Mouse (Mus musculus): ENCODE measurements around the gene Itpr2.

Gene Itpr2

GRCm38 (mm10) chr6:146302574-146303130 lies 199.4 kb downstream of the Itpr2 start:
- in situ Hi-C loops (cut with MboI; ENCODE audit: low pct_unique_long_range_greater_than_20kb in 1 of 2, low sequenced_read_pairs in 2 of 2, unreplicated experiment in 1 of 2): no loop called here

DNA sequence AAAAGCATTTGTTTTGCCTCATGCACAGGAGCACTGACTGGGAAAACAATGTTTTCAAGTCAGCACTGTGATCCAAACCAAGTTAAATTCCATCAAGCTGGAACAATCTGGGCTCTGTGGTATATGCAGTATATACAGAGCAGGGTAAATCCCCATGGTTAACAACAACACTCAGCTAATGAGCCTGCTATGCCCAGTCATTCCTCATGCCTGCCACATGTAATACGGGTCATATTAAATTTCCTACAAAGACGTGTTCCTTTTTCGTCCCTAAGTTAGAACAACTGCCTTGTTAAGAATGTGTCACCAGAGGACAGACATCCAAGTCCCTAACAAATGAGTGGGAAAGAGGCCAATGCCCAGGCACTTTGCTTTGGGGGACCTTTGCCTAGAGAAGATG lies 199.9 kb downstream of the Itpr2 start:
- in situ Hi-C loops (cut with MboI; ENCODE audit: low pct_unique_long_range_greater_than_20kb in 1 of 2, low sequenced_read_pairs in 2 of 2, unreplicated experiment in 1 of 2): no loop called here

DNA sequence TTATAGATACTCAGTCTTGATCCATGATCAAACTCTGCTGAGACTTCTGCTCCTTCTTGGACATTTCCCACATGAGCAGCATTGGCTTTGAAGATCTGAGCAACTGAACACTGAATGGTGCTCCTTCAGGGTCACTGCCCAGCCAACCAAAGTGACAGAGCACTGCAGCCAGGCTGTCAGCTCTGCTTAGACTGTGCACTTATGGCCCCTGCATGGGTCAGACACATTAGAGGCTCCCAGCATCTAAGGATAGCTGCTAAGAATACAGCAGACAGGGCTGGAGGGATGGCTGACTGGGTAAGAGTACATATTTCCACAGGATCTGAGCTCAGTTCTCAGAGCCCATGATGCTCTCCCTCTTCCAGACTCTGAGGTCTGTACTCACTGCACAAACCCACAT lies 201.1 kb downstream of the Itpr2 start:
- in situ Hi-C loops (cut with MboI; ENCODE audit: low pct_unique_long_range_greater_than_20kb in 1 of 2, low sequenced_read_pairs in 2 of 2, unreplicated experiment in 1 of 2): no loop called here

GRCm38 (mm10) chr6:146298712-146299111 lies 203.3 kb downstream of the Itpr2 start:
- in situ Hi-C loops (cut with MboI; ENCODE audit: low pct_unique_long_range_greater_than_20kb in 1 of 2, low sequenced_read_pairs in 2 of 2, unreplicated experiment in 1 of 2): loop anchor here (25.0 kb wide), 2 partner anchors 461 to 636 kb away; no protein-coding TSS in a partner anchor

DNA sequence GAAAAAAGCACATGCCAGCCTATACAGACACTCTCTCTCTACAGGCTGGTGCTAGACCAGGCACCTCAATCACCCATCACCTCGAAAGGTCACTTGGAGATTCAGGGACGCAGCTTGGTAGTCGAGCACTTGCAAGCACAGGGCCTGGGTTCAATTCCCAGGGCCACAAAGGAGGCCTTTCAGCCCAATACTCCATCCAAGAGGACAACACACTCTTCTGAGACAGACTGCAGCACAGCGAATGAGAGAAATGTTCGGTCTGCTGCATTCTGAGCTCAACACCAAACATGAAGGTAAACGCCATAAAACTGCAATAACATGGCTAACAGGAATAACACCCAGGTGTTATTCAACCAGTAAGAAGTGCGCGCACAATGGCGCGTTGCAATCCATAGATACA lies 211.0 kb downstream of the Itpr2 start:
- in situ Hi-C loops (cut with MboI; ENCODE audit: low pct_unique_long_range_greater_than_20kb in 1 of 2, low sequenced_read_pairs in 2 of 2, unreplicated experiment in 1 of 2): loop anchor here (25.0 kb wide), 2 partner anchors 454 to 629 kb away; no protein-coding TSS in a partner anchor

DNA sequence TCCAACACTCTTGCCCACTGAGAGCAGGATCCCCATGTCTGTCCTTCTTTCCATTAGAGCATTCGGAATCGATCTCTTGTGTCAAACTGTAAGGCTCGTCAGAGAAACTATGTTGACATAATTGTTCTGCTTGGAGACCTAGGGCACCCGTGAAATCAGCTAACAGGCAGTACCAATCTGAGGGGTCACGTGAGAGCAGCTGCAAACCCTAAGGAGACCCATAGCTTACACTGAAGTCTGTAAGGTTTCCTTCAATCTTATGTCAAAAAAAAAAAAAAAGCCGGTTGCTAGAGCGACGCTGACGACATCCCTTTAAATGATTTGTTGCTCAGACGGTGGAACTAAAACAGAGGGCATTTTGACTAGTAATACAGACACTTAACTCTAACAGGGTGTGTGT lies 212.2 kb downstream of the Itpr2 start:
- in situ Hi-C loops (cut with MboI; ENCODE audit: low pct_unique_long_range_greater_than_20kb in 1 of 2, low sequenced_read_pairs in 2 of 2, unreplicated experiment in 1 of 2): loop anchor here (10.0 to 25.0 kb wide), 3 partner anchors 452 to 628 kb away; no protein-coding TSS in a partner anchor

DNA sequence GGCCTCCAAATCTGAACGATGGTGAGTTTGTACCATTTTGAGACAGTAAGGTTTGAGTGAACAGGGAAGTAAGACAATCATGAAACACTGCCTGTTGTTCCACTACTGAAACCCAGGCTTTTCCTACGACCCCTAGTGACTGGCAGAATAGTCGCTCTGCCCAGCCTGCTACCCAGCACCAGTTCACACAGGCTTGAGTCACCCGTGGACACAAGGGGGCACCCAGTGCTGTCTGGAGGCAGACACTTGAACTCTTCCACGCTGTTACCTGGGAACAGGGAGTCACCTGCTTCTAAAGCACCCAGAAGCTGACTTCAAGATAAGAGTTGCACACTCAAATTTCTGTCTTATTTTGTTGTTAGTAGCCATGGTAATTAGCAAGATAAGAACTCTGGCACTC lies 213.8 kb downstream of the Itpr2 start:
- in situ Hi-C loops (cut with MboI; ENCODE audit: low pct_unique_long_range_greater_than_20kb in 1 of 2, low sequenced_read_pairs in 2 of 2, unreplicated experiment in 1 of 2): loop anchor here (10.0 to 25.0 kb wide), 3 partner anchors 451 to 626 kb away; no protein-coding TSS in a partner anchor

GRCm38 (mm10) chr6:146284921-146285565 lies 217.0 kb downstream of the Itpr2 start:
- in situ Hi-C loops (cut with MboI; ENCODE audit: low pct_unique_long_range_greater_than_20kb in 1 of 2, low sequenced_read_pairs in 2 of 2, unreplicated experiment in 1 of 2): loop anchor here (10.0 to 25.0 kb wide), 3 partner anchors 448 to 623 kb away; no protein-coding TSS in a partner anchor

- in situ Hi-C loops (cut with MboI; ENCODE audit: low pct_unique_long_range_greater_than_20kb in 1 of 2, low sequenced_read_pairs in 2 of 2, unreplicated experiment in 1 of 2): loop anchor here (10.0 to 25.0 kb wide), 3 partner anchors 447 to 622 kb away; no protein-coding TSS in a partner anchor
These were observed 218.0 kb downstream of the Itpr2 start for GRCm38 (mm10) chr6:146283981-146284380.

GRCm38 (mm10) chr6:146282061-146282659 lies 219.9 kb downstream of the Itpr2 start:
- in situ Hi-C loops (cut with MboI; ENCODE audit: low pct_unique_long_range_greater_than_20kb in 1 of 2, low sequenced_read_pairs in 2 of 2, unreplicated experiment in 1 of 2): loop anchor here (10.0 to 25.0 kb wide), 3 partner anchors 445 to 620 kb away; no protein-coding TSS in a partner anchor

DNA sequence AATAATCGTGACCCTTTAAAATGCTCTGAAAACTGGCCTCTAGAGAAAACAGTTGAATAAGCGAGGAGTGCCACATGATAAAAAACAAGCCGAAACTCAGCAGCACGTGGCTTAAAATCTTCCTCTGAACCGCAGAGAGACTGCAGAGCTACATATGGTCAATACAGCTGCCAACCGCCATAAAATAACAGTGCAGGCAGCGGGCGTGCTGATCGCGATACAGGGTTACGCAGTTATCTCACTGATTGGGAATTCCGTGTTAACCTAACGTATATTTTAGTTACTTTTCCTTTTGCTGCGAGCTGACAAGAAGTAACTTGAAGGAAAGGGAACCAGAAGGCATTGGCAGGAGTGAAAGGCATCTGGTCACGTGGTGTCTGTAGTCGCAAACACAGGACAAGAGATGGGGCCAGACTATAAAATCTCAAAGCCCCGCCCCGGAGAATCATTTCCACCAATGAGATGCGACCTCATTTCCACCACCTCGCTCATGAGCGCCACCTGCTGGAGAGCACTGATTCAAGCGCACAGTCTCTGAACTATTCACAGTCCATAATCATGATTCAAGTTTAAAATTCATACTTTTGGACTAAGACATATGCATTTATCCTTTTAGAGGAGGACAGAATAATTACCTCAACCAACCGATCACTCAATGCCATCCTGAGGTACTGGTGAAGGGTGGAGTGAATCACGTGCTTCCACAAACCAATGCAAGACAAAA lies 220.7 kb downstream of the Itpr2 start:
- in situ Hi-C loops (cut with MboI; ENCODE audit: low pct_unique_long_range_greater_than_20kb in 1 of 2, low sequenced_read_pairs in 2 of 2, unreplicated experiment in 1 of 2): loop anchor here (10.0 to 25.0 kb wide), 3 partner anchors 444 to 619 kb away; no protein-coding TSS in a partner anchor

DNA sequence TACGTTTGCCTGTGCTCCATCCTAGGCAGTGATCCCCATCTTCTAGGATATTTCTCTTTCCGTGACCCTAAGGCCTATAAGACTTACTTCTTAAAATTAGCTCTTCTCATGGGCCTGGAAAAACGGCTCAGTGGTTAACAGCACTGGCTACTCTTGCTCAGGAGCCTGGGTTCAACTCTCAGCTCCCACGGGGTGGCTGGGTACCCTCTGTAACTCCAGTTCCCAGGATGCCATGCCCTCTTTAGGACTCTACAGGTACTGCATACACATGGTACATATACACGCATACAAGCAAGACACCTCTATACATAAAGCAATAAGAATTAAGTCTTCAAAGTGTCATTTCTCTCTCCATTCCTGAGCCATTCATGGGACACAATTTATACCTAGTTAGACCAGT lies 228.8 kb downstream of the Itpr2 start:
- in situ Hi-C loops (cut with MboI; ENCODE audit: low pct_unique_long_range_greater_than_20kb in 1 of 2, low sequenced_read_pairs in 2 of 2, unreplicated experiment in 1 of 2): no loop called here

GRCm38 (mm10) chr6:146272253-146273036 lies 229.6 kb downstream of the Itpr2 start:
- in situ Hi-C loops (cut with MboI; ENCODE audit: low pct_unique_long_range_greater_than_20kb in 1 of 2, low sequenced_read_pairs in 2 of 2, unreplicated experiment in 1 of 2): no loop called here

GRCm38 (mm10) chr6:146270776-146271533 lies 231.1 kb downstream of the Itpr2 start:
- in situ Hi-C loops (cut with MboI; ENCODE audit: low pct_unique_long_range_greater_than_20kb in 1 of 2, low sequenced_read_pairs in 2 of 2, unreplicated experiment in 1 of 2): no loop called here

DNA sequence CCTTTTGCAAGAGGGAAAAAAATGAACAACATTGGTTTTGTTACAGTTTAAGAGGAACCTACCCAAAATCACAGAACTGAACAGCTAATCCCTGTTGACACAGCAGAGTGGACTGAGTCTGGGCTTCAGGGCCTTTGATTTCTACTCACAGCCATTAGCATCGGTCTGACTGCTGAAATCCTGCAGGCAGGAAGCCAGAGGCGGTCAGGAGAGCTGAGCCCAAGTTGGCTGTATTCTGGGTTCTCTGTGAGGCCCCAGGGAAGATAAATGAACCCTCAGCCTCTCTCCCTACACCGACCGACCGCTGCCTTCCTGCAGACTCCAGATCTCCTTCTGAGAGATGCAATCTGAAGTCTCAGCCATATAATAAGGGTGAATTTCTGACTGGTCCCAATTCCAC lies 231.9 kb downstream of the Itpr2 start:
- in situ Hi-C loops (cut with MboI; ENCODE audit: low pct_unique_long_range_greater_than_20kb in 1 of 2, low sequenced_read_pairs in 2 of 2, unreplicated experiment in 1 of 2): no loop called here

- in situ Hi-C loops (cut with MboI; ENCODE audit: low pct_unique_long_range_greater_than_20kb in 1 of 2, low sequenced_read_pairs in 2 of 2, unreplicated experiment in 1 of 2): no loop called here
These were observed 232.7 kb downstream of the Itpr2 start for GRCm38 (mm10) chr6:146269291-146269690.

DNA sequence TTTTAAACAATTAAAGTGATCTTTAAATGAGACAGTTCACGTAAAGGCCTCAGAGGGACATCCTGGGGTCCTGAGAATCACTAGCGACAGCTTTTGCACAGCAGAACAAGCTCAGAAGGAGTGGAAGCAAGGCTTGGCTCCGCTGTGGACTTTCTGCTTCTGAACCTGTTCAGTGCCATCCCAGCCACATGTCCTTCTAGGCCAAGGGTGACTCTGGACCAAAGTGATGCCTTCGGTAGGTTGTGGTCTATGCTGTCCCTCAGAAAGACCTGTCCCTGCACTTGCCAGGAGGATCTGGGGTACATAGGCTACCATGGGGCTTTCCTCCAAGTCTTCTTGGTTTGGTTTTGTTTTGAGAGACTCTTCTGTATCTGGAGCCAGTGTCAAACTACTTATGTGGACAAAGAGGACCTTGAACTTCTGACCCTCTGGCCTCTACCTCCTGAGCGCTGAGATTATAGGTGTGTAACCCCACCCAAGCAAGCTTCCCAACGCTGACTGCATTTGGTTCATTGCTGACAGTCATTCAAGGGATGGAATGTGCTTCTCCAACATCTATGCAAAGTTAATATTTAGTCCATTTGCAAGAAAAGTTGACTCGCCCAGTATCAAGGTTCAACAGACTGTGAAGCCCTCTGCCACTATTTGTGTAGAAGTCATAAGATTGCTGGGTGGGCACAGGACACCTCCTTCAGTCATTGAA lies 241.2 kb downstream of the Itpr2 start:
- in situ Hi-C loops (cut with MboI; ENCODE audit: low pct_unique_long_range_greater_than_20kb in 1 of 2, low sequenced_read_pairs in 2 of 2, unreplicated experiment in 1 of 2): no loop called here
